21 mouse cellular contexts compared by ENCODE assay signal in the genomic region with DNA sequence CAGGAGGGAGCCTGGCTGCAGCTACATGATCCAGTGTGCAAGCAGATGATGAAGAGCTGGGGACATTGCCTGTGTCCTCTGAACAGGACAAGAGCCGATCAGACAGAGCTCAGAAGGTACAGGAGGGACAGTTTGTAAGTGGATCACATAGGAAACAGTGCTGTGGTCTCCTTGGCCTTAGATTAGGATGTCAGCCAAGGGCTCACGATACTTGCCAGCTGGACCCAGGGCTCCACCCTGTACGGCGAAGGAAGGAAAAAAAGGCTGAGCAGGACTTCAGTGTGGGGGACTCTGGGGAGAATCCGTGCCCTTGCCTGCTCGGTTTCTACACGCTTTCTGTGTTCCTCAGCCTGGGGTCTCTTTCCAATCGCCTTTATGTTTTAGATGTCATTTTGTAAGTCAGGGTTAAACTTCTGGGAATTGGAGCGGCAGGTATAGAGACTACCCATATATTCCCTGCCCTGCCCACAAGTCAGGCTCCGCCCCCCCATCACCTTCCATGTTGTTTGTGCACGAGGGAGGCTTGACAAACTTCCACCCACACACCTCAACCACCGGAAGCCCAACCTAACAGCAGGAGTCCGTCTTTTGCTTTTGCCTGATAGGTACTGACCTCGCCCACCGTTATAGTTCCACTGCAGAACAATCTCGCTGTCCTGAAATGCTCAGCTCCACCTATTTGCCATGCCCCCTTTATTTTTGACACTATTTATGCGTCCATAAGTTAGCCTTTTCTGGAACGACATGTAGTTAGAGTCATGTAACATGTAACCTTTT. TPM values are rescaled to one million over a fixed set of nuclear protein-coding genes. Genes with fewer than 3 reads are reported as not detected.
A peak's percentile ranks its signal among the peaks of the same experiment; 100 is the strongest.
DNase-seq lines count a peak whose midpoint lies in the region; ATAC-seq and TF ChIP-seq lines count a peak whose summit lies in the region.
"Had no signal": no experiment of that assay in that cellular context is flagged by ENCODE, and none has a peak within 500 bp of the region (broad histone marks: within the 10 kb centered on the region; RNA-seq: fewer than 3 reads in every experiment).

No protein-coding gene starts in this region.

- no peaks in the 10 kb centered on the region; the same call in 1 of the 2 replicates for H3K27me3 ChIP-seq in G1E (ENCODE audit: insufficient read depth, low read length)
- H3K27me3 ChIP-seq in midbrain, postnatal 0 days (ENCODE audit: insufficient read depth, low read length), result no peaks in the 10 kb centered on the region
- H3K27me3 ChIP-seq: embryonic facial prominence, embryonic 13.5 days; hindbrain, embryonic 13.5 days; lung, embryonic 15.5 days; megakaryocyte, embryonic 14.5 days had no signal

- no peak for ATAC-seq in CD4-positive, CD25-positive, alpha-beta regulatory T cell, adult 4 months
- peak; percentile 11; the same call in 1 of the 2 replicates for ATAC-seq in G1E (ENCODE audit: extremely low read depth, insufficient number of reproducible peaks, low FRiP score, poor library complexity, severe bottlenecking)
- peak; percentile 26 for ATAC-seq in megakaryocyte progenitor cell, adult 5-6 weeks (replicated peaks; ENCODE audit: poor library complexity)
- ATAC-seq in midbrain, postnatal 0 days (ENCODE audit: low FRiP score), result no peak
- ATAC-seq: intestine, embryonic 16.5 days; midbrain, embryonic 16.5 days had no signal

- no peak overlapping the region; the same call in 1 of the 2 replicates for H3K4me3 ChIP-seq in G1E (ENCODE audit: low read depth, low read length)
- H3K4me3 ChIP-seq in midbrain, postnatal 0 days (ENCODE audit: low read depth, low read length), result no peak overlapping the region
- H3K4me3 ChIP-seq: embryonic facial prominence, embryonic 13.5 days; hindbrain, embryonic 13.5 days; lung, embryonic 15.5 days; megakaryocyte, embryonic 14.5 days had no signal

- intact Hi-C loops in left cerebral cortex, postnatal 4 days (cut with DNase I), result no loop called here
- intact Hi-C loops in left cerebral cortex, postnatal 25 days (cut with DNase I), result no loop called here

- peak; percentile 49 for DNase-seq in CD4-positive, CD25-positive, alpha-beta regulatory T cell, adult 2 months (ENCODE audit: low read depth, low spot score)
- DNase-seq in left cerebral cortex, postnatal 4 days, result peak; percentile 24
- no peak for DNase-seq in left cerebral cortex, postnatal 25 days (ENCODE audit: low spot score in 2 of 2)
- DNase-seq in G1E (ENCODE audit: low spot score), result no peak
- no peak for DNase-seq in layer of hippocampus, adult 11-12 months (ENCODE audit: low spot score)
- no peak for DNase-seq in midbrain, postnatal 0 days (ENCODE audit: low spot score)
- DNase-seq: adrenal gland, adult 2 months; cerebellum, adult 11-12 months; forebrain, postnatal 0 days; gastrocnemius, postnatal 25 days; kidney, postnatal 14 days; spleen, adult 18-20 months; thymus, postnatal 14 days had no signal

- WGBS in midbrain, postnatal 0 days, result 85% methylated on average over 18 of the region's 18 CpGs

- peaks cover 39% of the 10 kb centered on the region for H3K4me1 ChIP-seq in G1E (ENCODE audit: insufficient read depth, low read depth, low read length)
- no peaks in the 10 kb centered on the region for H3K4me1 ChIP-seq in midbrain, postnatal 0 days (ENCODE audit: insufficient read depth, low read length)
- H3K4me1 ChIP-seq: embryonic facial prominence, embryonic 13.5 days had no signal

- H3K27ac ChIP-seq in midbrain, postnatal 0 days (ENCODE audit: low read depth, low read length), result no peak overlapping the region
- H3K27ac ChIP-seq: embryonic facial prominence, embryonic 13.5 days; hindbrain, embryonic 13.5 days; lung, embryonic 15.5 days had no signal

- H3K4me2 ChIP-seq in midbrain, postnatal 0 days (ENCODE audit: low read depth, low read length, poor library complexity, severe bottlenecking), result no peak overlapping the region
- H3K4me2 ChIP-seq: embryonic facial prominence, embryonic 13.5 days; hindbrain, embryonic 13.5 days; lung, embryonic 15.5 days had no signal

- H3K36me3 ChIP-seq in G1E (replicated peaks), result no peaks in the 10 kb centered on the region
- H3K36me3 ChIP-seq in midbrain, postnatal 0 days (ENCODE audit: insufficient read depth, low read length), result no peaks in the 10 kb centered on the region
- H3K36me3 ChIP-seq: embryonic facial prominence, embryonic 13.5 days; hindbrain, embryonic 13.5 days; lung, embryonic 15.5 days had no signal

- no peak for TF ChIP-seq CTCF in G1E (IDR thresholded peaks at IDR 0.05; ENCODE audit: low read depth, low read length)
- no peak for TF ChIP-seq CTCF in midbrain, postnatal 0 days (IDR thresholded peaks at IDR 0.05)

- peaks cover 13% of the 10 kb centered on the region for H3K9me3 ChIP-seq in G1E (replicated peaks)
- no peaks in the 10 kb centered on the region for H3K9me3 ChIP-seq in midbrain, postnatal 0 days (ENCODE audit: low read length)
- H3K9me3 ChIP-seq: embryonic facial prominence, embryonic 13.5 days; hindbrain, embryonic 13.5 days; lung, embryonic 15.5 days had no signal

- H3K9ac ChIP-seq in midbrain, postnatal 0 days (replicated peaks; ENCODE audit: low read length, poor library complexity, severe bottlenecking), result no peak overlapping the region
- H3K9ac ChIP-seq: embryonic facial prominence, embryonic 13.5 days; forebrain, postnatal 0 days; hindbrain, embryonic 13.5 days; lung, embryonic 15.5 days had no signal

RNA-seq across cellular contexts. Expression of gene Rasl11a, which starts 15.5 kb away (rescaled TPM):
- 1 to 10 TPM; 3.1 to 3.2 TPM for polyA plus RNA-seq in CD4-positive, CD25-positive, alpha-beta regulatory T cell, adult 4 months (2017; shearing (Covaris generic))
- 10 to 100 TPM; 10.0 to 10.6 TPM for total RNA-seq in left cerebral cortex, postnatal 4 days (2021)
- 10 to 100 TPM in 1 of 2 experiments, 1 to 10 TPM in 1; 7.1 to 11.2 TPM for total RNA-seq in left cerebral cortex, postnatal 25 days (2021)
- total RNA-seq in G1E (2014; fragmentation: Nextera tagmentation), result 19.7 and 24.1 TPM in 2 replicates
- 126 and 139 TPM in 2 replicates for total RNA-seq in G1E (2017)
- 86.7 and 87.5 TPM in 2 replicates for polyA plus RNA-seq in G1E (2012)
- 0.47 TPM in 1 of 2 replicates, not detected in the other for total RNA-seq in megakaryocyte progenitor cell, adult 5-6 weeks (2015)
- not detected in 2 replicates for total RNA-seq in megakaryocyte progenitor cell, adult 5-6 weeks (2017)
- total RNA-seq in midbrain, postnatal 0 days (2014; rRNA removed), result 14.6 and 18.3 TPM in 2 replicates
- 17.8 and 18.8 TPM in 2 replicates for polyA plus RNA-seq in midbrain, postnatal 0 days (2015; fragmentation: Nextera tagmentation; extraction: Ambion mirVana)

RNA-seq across cellular contexts. Expression of gene Rpl21, which starts 27.7 kb away (rescaled TPM):
- polyA plus RNA-seq in CD4-positive, CD25-positive, alpha-beta regulatory T cell, adult 4 months (2017; shearing (Covaris generic)), result 1,000 to 10,000 TPM in 1 of 2 experiments, 100 to 1,000 TPM in 1; 776 to 1,168 TPM
- 100 to 1,000 TPM; 211 to 238 TPM for total RNA-seq in left cerebral cortex, postnatal 4 days (2021)
- 100 to 1,000 TPM; 151 to 154 TPM for total RNA-seq in left cerebral cortex, postnatal 25 days (2021)
- total RNA-seq in G1E (2014; fragmentation: Nextera tagmentation) (2,344 and 2,765 TPM in 2 replicates), G1E (2017) (1,460 and 1,729 TPM in 2 replicates)
- 302 and 388 TPM in 2 replicates for polyA plus RNA-seq in G1E (2012)
- total RNA-seq in megakaryocyte progenitor cell, adult 5-6 weeks (2015), result 2,785 and 2,819 TPM in 2 replicates
- total RNA-seq in megakaryocyte progenitor cell, adult 5-6 weeks (2017), result 2,136 and 2,277 TPM in 2 replicates
- 217 and 224 TPM in 2 replicates for total RNA-seq in midbrain, postnatal 0 days (2014; rRNA removed)
- polyA plus RNA-seq in midbrain, postnatal 0 days (2015; fragmentation: Nextera tagmentation; extraction: Ambion mirVana), result 328 and 334 TPM in 2 replicates

Comparison
In these comparisons a context has a peak if more than half of its experiments do, and no peak if none do; other contexts are left out.
1. DNase-seq: peak in CD4-positive, CD25-positive, alpha-beta regulatory T cell, adult 2 months (single experiment) and left cerebral cortex, postnatal 4 days (single experiment); none in left cerebral cortex, postnatal 25 days (0 of 2), G1E (single experiment), layer of hippocampus, adult 11-12 months (single experiment) and midbrain, postnatal 0 days (single experiment).
2. ATAC-seq: peak in G1E (single experiment) and megakaryocyte progenitor cell, adult 5-6 weeks (single experiment); none in CD4-positive, CD25-positive, alpha-beta regulatory T cell, adult 4 months (single experiment) and midbrain, postnatal 0 days (single experiment).
3. RNA of gene Rasl11a, which starts 15.5 kb away (total RNA-seq): 19.7 to 139 TPM in G1E, 14.6 to 18.3 TPM in midbrain, postnatal 0 days, 7.1 to 11.2 TPM in left cerebral cortex, postnatal 25 days and 10.0 to 10.6 TPM in left cerebral cortex, postnatal 4 days; 0.47 TPM in megakaryocyte progenitor cell, adult 5-6 weeks; every median in the first group is over 4 times any median in the second.